Mouse (Mus musculus) CD4-positive, CD25-positive, alpha-beta regulatory T cell, adult 2 months (primary cell): ENCODE results near the gene Tmem92.
"Not testable (repeated sequence)": the region's sequence is repeated elsewhere in the genome, so short reads cannot be mapped to it uniquely, and the experiment has no call there.

Experiments
- DNase-seq: peaks from one replicate; pipeline ENCODE4 v3.0.0-alpha.2; 2012; ENCODE audit warnings: low read depth, low spot score

Gene Tmem92

DNA sequence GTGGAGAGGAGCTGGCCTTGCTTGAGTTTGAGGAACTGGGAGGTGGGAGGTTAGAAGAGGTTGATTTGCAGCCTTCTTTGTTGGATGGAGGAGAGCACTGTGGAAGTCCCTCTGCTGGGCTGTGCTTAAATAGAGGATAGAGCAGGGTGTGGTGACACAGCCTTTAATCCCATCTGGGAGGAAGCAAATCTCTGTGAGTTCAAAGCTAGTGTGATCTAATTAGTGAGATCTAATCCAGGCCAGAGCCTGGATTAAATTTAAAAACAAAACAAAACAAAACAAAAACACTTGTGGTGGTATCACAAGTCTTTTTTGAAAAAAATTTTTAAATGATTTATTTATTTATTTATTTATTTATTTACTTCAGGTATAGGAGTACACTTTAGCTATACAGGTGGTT, at the start of gene Tmem92:
Gene Tmem92 (minus strand): TSS at position 101 of the 400 bp plus-strand sequence.
- DNase-seq, result no peak

GRCm38 (mm10) chr11:94828966-94829365, 46.5 kb upstream of the Tmem92 start:
- no peak for DNase-seq

GRCm38 (mm10) chr11:94819427-94819826, 36.9 kb upstream of the Tmem92 start:
- not testable (repeated sequence) for DNase-seq

GRCm38 (mm10) chr11:94818946-94819345, 36.4 kb upstream of the Tmem92 start:
- not testable (repeated sequence) for DNase-seq

- not testable (repeated sequence) for DNase-seq
Measured at GRCm38 (mm10) chr11:94811537-94811936, 29.0 kb upstream of the Tmem92 start.

GRCm38 (mm10) chr11:94791700-94792099, 9.2 kb upstream of the Tmem92 start:
- no peak for DNase-seq

DNA sequence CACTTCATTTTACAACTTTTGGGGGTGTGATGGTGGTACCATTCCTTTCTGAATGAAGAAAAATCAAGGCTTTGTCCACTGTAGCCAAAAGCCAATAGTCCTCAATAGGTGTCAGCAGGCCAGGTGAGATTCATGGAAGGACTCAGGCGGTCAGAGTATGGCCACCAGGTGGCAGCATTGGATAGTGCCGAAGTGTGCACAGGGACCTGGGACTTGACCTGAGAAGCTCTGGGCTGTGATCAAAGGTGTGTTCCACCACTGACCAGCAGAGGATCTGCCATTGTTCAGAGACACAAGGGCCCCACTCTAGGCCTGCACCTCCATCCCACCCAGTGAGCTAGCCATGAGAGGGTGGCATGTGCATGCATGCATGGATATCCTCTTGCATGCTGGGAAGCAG, 2.7 kb upstream of the Tmem92 start:
- DNase-seq, result peak; percentile 72

DNA sequence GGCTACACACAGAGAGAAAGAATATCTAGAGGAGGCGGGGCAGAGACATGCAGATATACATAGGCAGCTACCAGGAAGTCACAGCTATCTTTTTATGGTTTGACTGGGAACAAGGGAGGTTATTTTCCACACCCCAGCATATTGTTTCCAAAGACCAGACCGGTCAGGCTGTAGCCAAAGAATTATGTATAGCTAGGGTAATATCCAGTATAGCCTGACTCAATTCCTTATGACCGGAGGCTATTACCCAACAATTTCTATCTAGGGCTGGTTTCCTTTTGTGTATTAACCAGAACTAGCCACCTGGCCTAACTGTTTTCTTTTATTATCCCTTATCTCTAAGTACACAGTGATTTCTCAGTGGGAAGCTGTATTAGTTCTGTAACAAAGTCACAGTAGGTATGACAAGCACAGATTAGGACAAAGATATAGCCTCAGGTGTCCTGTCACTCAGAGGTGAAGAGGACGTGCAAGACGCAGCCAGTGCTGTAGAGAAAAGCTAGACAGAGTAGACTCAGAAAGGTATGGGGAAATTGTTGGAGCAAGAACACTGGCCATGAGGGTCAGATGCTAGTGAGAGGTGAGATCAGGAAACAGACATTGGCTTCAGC, 7.5 kb downstream of the Tmem92 start:
- DNase-seq, result no peak

DNA sequence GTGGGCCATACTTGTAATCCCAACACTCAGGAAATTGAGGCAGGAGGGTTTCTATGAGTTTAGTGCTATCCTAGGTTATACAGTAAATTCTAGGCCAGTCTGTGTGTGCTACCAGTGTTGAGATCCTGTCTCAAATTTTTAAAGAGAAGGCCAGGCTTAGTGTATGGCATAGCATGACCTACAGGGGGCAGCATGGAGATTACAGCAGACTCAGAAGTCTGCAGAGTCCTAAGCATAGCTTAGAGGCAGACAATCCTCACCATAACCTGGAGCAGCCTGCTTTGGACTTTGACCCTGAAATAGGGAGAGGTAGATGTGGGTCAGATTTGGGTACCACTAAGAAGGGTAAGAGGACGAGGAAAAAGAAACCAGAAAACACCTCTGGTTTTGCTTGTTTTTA, 8.7 kb downstream of the Tmem92 start:
- peak; percentile 19 for DNase-seq

DNA sequence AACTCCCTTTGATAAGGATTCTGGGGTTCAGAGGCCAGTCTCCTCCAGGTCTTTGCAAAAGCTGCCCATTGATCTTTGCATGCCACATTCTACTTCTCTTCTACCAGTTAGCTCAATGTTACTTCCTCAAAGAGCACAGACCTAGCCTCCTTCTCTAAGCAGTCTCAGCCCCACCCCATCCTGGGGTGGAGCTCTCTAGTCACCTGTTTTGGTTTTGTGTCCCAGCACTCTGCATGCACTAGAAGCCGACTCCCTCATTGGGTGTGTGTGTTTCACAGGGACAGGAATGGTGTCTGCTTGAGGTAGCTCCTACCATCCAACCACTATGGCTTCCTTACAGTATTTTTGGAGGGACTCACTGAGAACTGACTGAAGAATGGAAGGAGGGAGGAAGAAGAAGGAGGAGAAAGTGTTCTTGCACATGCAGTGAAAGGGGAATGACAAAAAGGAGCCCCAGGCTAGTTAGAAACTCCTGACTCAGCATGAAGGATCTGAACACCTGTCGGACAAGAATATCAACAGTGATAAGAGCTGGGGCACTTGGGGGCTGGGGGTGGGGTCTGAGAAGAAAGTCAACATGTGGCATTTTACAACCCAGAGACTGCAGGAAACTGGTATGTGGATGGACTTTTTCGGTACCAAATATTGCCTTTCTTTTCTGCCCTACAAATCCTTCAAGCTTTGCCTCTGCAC, 10.0 kb downstream of the Tmem92 start:
- DNase-seq, result no peak

DNA sequence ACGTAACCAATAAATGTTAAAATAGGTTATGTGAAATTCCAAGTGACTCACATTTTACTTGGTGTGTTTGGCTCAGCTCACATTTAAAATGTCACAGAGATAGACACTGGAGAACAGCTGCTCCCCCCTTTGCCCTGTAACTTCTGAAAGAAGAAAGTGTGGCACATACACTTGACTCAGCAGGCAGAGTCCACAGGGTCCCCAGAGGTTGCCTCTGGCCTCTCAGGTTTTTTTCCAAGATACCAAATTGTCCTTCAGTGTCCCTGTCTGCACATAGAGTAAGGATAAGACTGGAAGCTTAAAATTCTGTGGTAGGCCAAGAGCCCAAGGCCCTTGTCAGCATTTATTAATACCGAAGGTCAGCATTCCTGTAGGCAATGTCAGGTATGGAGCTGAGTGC, 15.3 kb downstream of the Tmem92 start:
- DNase-seq, result no peak

DNA sequence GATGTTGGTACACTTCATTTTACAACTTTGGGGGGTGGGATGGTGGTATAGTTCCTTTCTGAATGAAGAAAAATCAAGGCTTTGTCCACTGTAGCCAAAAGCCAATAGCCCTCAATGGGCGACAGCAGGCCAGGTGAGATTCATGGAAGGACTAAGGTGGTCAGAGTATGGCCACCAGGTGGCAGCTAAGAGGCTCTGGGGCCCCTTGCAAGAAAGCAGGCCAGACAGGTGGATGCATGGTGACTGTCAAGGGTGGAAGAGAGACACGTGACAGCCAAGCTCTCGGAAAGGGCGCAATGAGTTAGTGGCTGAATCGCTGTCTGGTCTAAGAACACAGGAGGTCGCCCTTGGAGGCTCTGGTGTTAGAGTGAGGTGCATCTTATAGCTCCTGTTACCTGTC, 19.7 kb downstream of the Tmem92 start:
- peak; percentile 1 for DNase-seq

DNA sequence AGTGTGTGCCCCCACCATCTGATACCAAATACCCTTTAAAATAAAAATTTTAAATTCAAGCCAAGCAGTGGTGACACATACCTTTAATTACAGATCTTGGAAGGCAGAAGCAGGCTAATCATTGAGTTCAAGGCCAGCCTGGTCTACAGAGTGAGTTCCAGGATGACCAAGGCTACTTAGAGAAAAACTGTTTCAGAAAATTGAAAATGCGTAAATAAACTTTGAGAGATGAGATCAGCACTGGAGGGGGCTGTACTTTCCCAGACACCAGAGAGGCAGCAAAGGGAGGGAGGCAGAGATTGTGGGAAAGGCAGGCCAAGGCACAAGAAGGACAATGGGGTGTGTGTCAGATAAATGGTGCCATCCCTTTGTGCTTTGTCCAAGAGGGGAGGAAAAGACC, 20.2 kb downstream of the Tmem92 start:
- DNase-seq, result no peak

DNA sequence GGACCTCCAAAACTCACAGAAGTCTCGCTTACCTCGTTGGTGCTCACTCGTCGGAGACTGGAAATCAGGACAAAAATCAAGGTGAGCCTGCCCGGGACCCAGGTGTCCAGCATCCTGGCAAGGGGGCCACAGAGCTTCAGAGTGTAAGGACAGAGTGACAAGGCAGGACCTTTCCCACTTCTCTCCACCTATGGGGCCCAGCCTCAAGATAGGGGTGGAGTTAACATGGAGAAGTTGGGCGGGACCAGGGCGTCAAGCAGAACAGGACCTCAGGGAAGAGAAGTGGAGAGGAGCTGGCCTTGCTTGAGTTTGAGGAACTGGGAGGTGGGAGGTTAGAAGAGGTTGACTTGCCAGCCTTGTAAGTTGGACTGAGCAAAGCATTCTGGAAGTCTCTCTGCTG, 21.7 kb downstream of the Tmem92 start:
- no peak for DNase-seq

DNA sequence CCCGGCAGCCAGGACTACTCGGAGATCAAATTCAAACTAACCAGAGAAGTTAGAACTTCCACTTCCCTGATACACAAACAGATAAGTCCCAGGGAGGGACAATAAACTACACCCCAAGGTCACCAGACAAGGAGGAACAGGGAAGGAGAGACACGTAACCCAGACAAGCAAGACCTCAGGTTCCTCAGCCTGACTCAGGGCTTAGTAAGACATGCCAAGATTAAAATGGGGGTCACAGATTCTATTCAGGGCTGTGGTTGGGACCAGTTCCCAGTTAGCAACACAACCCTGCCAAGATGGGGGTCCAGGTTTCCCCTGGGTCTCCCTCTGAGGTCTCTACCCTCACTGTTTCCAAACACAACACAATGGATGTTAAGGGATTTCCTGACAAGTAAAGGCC, 22.1 kb downstream of the Tmem92 start:
- DNase-seq, result no peak

DNA sequence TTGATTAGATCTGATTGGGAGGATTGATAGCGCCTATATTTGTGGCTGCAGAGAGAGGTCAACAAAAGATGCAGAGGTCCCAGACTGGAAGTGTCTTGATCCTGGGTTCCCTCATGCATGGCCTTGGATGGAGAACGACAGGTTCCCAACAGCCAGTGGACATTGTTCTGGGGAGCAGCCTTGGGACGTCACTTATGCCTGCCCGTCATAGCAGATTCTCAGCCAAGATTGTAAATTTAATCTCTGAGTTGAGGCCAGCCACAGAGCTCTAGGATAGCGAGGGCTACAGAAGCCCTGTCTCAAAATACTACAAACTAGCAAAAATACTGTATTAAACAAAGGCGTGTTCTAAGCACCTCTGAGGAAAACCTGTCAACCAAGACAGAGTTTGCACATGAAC, 22.6 kb downstream of the Tmem92 start:
- no peak for DNase-seq

DNA sequence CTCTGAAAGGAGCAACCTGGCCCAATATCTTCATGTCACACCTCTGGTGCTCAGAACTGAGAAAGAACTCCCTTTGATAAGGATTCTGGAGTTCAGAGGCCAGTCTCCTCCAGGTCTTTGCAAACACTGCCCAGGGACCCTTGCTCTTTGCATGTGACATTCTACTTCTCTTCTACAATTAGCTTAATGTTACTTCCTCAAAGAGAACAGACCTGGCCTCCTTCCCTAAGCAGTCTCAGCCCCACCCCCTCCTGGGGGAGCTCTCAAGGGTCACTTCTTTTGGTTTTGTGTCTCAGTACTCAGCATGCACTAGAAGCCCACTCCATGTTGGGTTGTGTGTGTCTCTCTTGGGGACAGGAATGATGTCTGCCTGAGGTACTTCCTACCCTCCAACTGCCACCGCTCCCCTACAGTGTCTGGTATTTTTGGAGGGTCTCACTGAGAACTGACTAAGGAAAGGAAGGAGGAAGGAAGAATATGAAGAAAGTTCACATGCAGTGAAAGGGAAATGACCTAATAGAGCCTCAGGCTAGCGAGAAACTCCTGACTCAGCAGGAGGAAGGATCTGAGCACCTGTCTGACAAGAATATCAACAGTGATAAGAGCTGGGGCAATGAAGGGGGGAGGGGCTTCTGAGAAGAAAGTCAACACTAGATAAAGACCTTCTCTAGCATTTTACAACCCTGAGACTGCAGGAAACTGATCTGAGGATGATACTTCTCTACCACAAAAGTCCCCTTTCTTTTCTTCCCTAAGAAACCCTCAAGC, 29.4 kb downstream of the Tmem92 start:
- no peak for DNase-seq

- DNase-seq, result no peak
Measured at GRCm38 (mm10) chr11:94741732-94742272, 40.7 kb downstream of the Tmem92 start, which contains the start of gene Cdc34b. Gene Cdc34b (plus strand): TSS chr11:94741782.

- DNase-seq, result no peak
Measured at GRCm38 (mm10) chr11:94735746-94736145, 46.8 kb downstream of the Tmem92 start.

GRCm38 (mm10) chr11:94732773-94733172, 49.7 kb downstream of the Tmem92 start:
- DNase-seq, result peak; percentile 66

- no peak for DNase-seq
Measured at GRCm38 (mm10) chr11:94731229-94731628, 51.3 kb downstream of the Tmem92 start.

DNA sequence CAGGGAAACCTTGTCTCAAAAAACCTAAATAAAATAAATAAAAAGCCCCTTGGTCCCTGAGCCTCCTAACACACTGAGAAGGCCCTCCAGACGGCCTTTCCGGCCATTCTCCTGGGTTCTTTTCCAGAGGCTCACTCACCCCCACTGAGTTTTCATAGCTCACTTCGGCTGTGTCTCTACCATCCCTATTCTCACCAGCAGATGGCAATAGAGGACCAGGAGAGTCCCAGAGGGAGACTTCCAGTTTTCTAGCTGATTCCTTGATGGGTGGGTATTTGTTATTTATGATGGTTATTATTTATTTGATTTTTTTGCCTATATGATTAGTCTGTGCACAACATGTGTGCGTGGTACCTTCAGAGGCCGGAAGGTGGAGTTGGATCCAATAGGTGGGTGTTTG, 52.2 kb downstream of the Tmem92 start:
- DNase-seq, result peak; percentile 74
